Mouse (Mus musculus) CH12.LX (cell line): ENCODE data around the gene Coro6. TPM values are rescaled to one million over a fixed set of nuclear protein-coding genes. Genes with fewer than 3 reads are reported as not detected.
A peak's percentile ranks its signal among the peaks of the same experiment; 100 is the strongest.

ENCODE experiments used
- DNase-seq: peaks from one replicate; pipeline ENCODE4 v3.0.0-alpha.2; 2013; ENCODE audit errors: extremely low read depth
- H3K27ac ChIP-seq: 2 replicates; pipeline ENCODE4 v1.5.1; 2012; ENCODE audit warnings: low read depth, mild to moderate bottlenecking, control low read depth, moderate library complexity; ENCODE audit not compliant: insufficient read depth
- H3K27me3 ChIP-seq: replicated peaks from 2 replicates; pipeline ENCODE3; 2012; ENCODE audit warnings: inconsistent platforms
- H3K36me3 ChIP-seq, 2 experiments: replicated peaks in 1 of 2; 2 replicates each; pipeline versions ENCODE3 to v1.6.1; 2012; ENCODE audit warnings: inconsistent platforms in 1 of 2, low read length in 1 of 2, mild to moderate bottlenecking in 1 of 2, mixed read lengths in 1 of 2, moderate library complexity in 1 of 2; ENCODE audit not compliant: control insufficient read depth in 1 of 2, insufficient read depth in 1 of 2
- H3K4me1 ChIP-seq, 2 experiments: 2 replicates each; pipeline ENCODE4 v1.6.1; 2012; ENCODE audit warnings: inconsistent platforms in 1 of 2, moderate library complexity in 1 of 2; ENCODE audit not compliant: insufficient read depth in 2 of 2, control insufficient read depth in 1 of 2
- H3K4me2 ChIP-seq: 2 replicates; pipeline ENCODE4 v1.6.1; 2012; ENCODE audit warnings: low read depth, mild to moderate bottlenecking, control low read depth; ENCODE audit not compliant: poor library complexity, insufficient read depth, severe bottlenecking
- H3K4me3 ChIP-seq, 3 experiments: fragments of 150-350 bp in 1 of 3; sonication (generic) in 1 of 3; replicated peaks in 1 of 3; 2 replicates each; pipeline versions ENCODE3 to v1.5.1; 2011 to 2012; ENCODE audit warnings: low read depth in 2 of 3, low read length in 2 of 3, mild to moderate bottlenecking in 2 of 3, moderate library complexity in 2 of 3, control low read depth in 1 of 3, improper control_type of control experiment in 1 of 3, inconsistent platforms in 1 of 3, mixed read lengths in 1 of 3; ENCODE audit not compliant: poor library complexity in 1 of 3
- H3K79me2 ChIP-seq: replicated peaks from 2 replicates; pipeline ENCODE4 v1.6.1; 2012; ENCODE audit warnings: mild to moderate bottlenecking, moderate library complexity; ENCODE audit not compliant: control insufficient read depth, poor library complexity, insufficient read depth, severe bottlenecking; ENCODE audit errors: extremely low read depth
- H3K9ac ChIP-seq: 2 replicates; pipeline ENCODE4 v1.6.1; 2012; ENCODE audit warnings: low read depth, mild to moderate bottlenecking, control low read depth, moderate library complexity; ENCODE audit not compliant: insufficient read depth
- H3K9me3 ChIP-seq: replicated peaks from 2 replicates; pipeline ENCODE3; 2012; ENCODE audit warnings: low read length, inconsistent platforms, mixed read lengths
- BHLHE40 ChIP-seq: IDR thresholded peaks from 2 replicates; pipeline ENCODE4 v1.6.1; 2011; ENCODE audit warnings: mild to moderate bottlenecking, low read depth, low read length, improper control_type of control experiment
- CHD2 ChIP-seq: IDR thresholded peaks from 2 replicates; pipeline ENCODE4 v1.6.1; 2011; ENCODE audit warnings: low read length, improper control_type of control experiment
- ELF1 ChIP-seq: IDR thresholded peaks from 2 replicates; pipeline ENCODE4 v1.6.1; 2014; ENCODE audit warnings: low read depth, mild to moderate bottlenecking, inconsistent platforms, low read length, improper control_type of control experiment
- EP300 ChIP-seq: IDR thresholded peaks from 2 replicates; pipeline ENCODE4 v1.6.1; 2011; ENCODE audit warnings: low read length, improper control_type of control experiment
- IRF4 ChIP-seq: IDR thresholded peaks from 2 replicates; pipeline ENCODE4 v1.6.1; 2014; ENCODE audit warnings: low read depth, mild to moderate bottlenecking, inconsistent platforms, low read length, improper control_type of control experiment
- JUND ChIP-seq: conservative IDR thresholded peaks from 2 replicates; pipeline ENCODE4 v1.6.1; 2011; ENCODE audit warnings: low read depth, low read length, improper control_type of control experiment
- KAT2A ChIP-seq: IDR thresholded peaks from 2 replicates; pipeline ENCODE4 v1.6.1; 2012; ENCODE audit warnings: low read length, improper control_type of control experiment, inconsistent platforms; ENCODE audit not compliant: insufficient replicate concordance
- MAX ChIP-seq: IDR thresholded peaks from 2 replicates; pipeline ENCODE4 v1.6.1; 2011; ENCODE audit warnings: low read length, improper control_type of control experiment
- MEF2A ChIP-seq: IDR thresholded peaks from 2 replicates; pipeline ENCODE4 v1.6.1; 2014; ENCODE audit warnings: low read depth, mild to moderate bottlenecking, inconsistent platforms, low read length, improper control_type of control experiment, borderline replicate concordance
- MXI1 ChIP-seq: IDR thresholded peaks from 2 replicates; pipeline ENCODE4 v1.6.1; 2011; ENCODE audit warnings: mild to moderate bottlenecking, low read depth, low read length, improper control_type of control experiment
- MYC ChIP-seq: IDR thresholded peaks from 2 replicates; pipeline ENCODE4 v1.6.1; 2011; ENCODE audit warnings: low read depth, mild to moderate bottlenecking, improper control_type of control experiment, low read length
- NELFE ChIP-seq: IDR thresholded peaks from 2 replicates; pipeline ENCODE4 v1.6.1; 2011; ENCODE audit warnings: low read depth, low read length, improper control_type of control experiment
- NRF1 ChIP-seq: IDR thresholded peaks from 2 replicates; pipeline ENCODE4 v1.6.1; 2014; ENCODE audit warnings: low read depth, mild to moderate bottlenecking, inconsistent platforms, low read length, improper control_type of control experiment, moderate library complexity
- POLR2A ChIP-seq: IDR thresholded peaks from 2 replicates; pipeline ENCODE4 v1.6.1; 2011; ENCODE audit warnings: low read depth, mild to moderate bottlenecking, improper control_type of control experiment, low read length
- RAD21 ChIP-seq: IDR thresholded peaks from 2 replicates; pipeline ENCODE4 v1.6.1; 2011; ENCODE audit warnings: low read depth, mild to moderate bottlenecking, low read length, improper control_type of control experiment, moderate library complexity
- RCOR1 ChIP-seq: conservative IDR thresholded peaks from 2 replicates; pipeline ENCODE4 v1.6.1; 2012; ENCODE audit warnings: low read depth, mild to moderate bottlenecking, inconsistent platforms, low read length, improper control_type of control experiment
- TBP ChIP-seq: conservative IDR thresholded peaks from 2 replicates; pipeline ENCODE4 v1.6.1; 2011; ENCODE audit warnings: low read depth, low read length, improper control_type of control experiment
- TCF12 ChIP-seq: IDR thresholded peaks from 2 replicates; pipeline ENCODE4 v1.6.1; 2014; ENCODE audit warnings: low read depth, mild to moderate bottlenecking, inconsistent platforms, low read length, improper control_type of control experiment
- UBTF ChIP-seq: IDR thresholded peaks from 2 replicates; pipeline ENCODE4 v1.6.1; 2012; ENCODE audit warnings: low read depth, mild to moderate bottlenecking, inconsistent platforms, low read length, improper control_type of control experiment, moderate library complexity
- USF1 ChIP-seq: IDR thresholded peaks from 2 replicates; pipeline ENCODE4 v1.6.1; 2014; ENCODE audit warnings: low read depth, mild to moderate bottlenecking, inconsistent platforms, low read length, improper control_type of control experiment
- USF2 ChIP-seq: conservative IDR thresholded peaks from 2 replicates; pipeline ENCODE4 v1.6.1; 2011; ENCODE audit warnings: low read depth, low read length, improper control_type of control experiment
- ZC3H11A ChIP-seq: IDR thresholded peaks from 2 replicates; pipeline ENCODE4 v1.6.1; 2012; ENCODE audit warnings: low read depth, mild to moderate bottlenecking, inconsistent platforms, low read length, improper control_type of control experiment
- ZMIZ1 ChIP-seq: IDR thresholded peaks from 2 replicates; pipeline ENCODE4 v1.6.1; 2012; ENCODE audit warnings: low read depth, mild to moderate bottlenecking, inconsistent platforms, low read length, improper control_type of control experiment
- dilution Hi-C: fragments of 300-500 bp; cut with MboI; formaldehyde crosslinking; loops from 2 replicates; pipeline ENCODE4 v1.14.3; 2020; ENCODE audit warnings: low sequenced_read_pairs; ENCODE audit not compliant: extremely low pct_unique_long_range_greater_than_20kb, extremely low pct_ligation_motif_present
- in situ Hi-C: fragments of 300-500 bp; cut with MboI; formaldehyde crosslinking; loops from 3 replicates; pipeline ENCODE4 v1.14.3; 2019; ENCODE audit warnings: low sequenced_read_pairs, low pct_ligation_motif_present, low pct_unique_long_range_greater_than_20kb, mixed read lengths
- polyA plus RNA-seq: library from polyadenylated mRNA; unstranded; fragments of >175 nt; gene quantifications from 2 replicates; pipeline ENCODE4 v1.2.1, GENCODE M21; 2012; ENCODE audit warnings: low read depth; ENCODE audit not compliant: insufficient read length
- total RNA-seq, 2 experiments: library from RNA; depleted of rRNA; stranded (reverse); fragments of 300-350 nt in 1 of 2; fragments of >200 nt in 1 of 2; gene quantifications; 2 replicates each; pipeline ENCODE4 v1.2.3; 2012 to 2014

The Coro6 gene
- total and polyA plus RNA-seq, 3 experiments = 0.25 to 0.39 TPM; not detected in 1

- Histone ChIP-seq H3K27ac (no peak overlapping the region), H3K9ac (peak overlapping the region; percentile 53), H3K4me3 (peak overlapping the region; percentile 64 to 72 (median 67)), H3K79me2 (no peaks in the 10 kb centered on the region), H3K27me3 (no peaks in the 10 kb centered on the region), H3K4me2 (peak overlapping the region; percentile 65), H3K9me3 (peaks cover 12% of the 10 kb centered on the region), H3K36me3 (peaks cover 0 to 31% of the 10 kb centered on the region in 2 experiments), H3K4me1 (peaks cover 12 to 47% of the 10 kb centered on the region in 2 experiments)
- dilution Hi-C loops (no loop called here), in situ Hi-C loops (loop anchor here (10.0 kb wide), 1 partner anchor 281 kb away; no protein-coding TSS in a partner anchor)
- TF ChIP-seq USF1 (no peak), IRF4 (no peak), EP300 (no peak), ZC3H11A (no peak), MYC (no peak), MAX (no peak), BHLHE40 (no peak), UBTF (no peak), RAD21 (no peak), MEF2A (no peak), JUND (no peak), RCOR1 (no peak)
- no peak for DNase-seq
Observed at GRCm38 (mm10) chr11:77513811-77514170, 51.6 kb downstream of the Coro6 start.

GRCm38 (mm10) chr11:77514281-77514831, 52.1 kb downstream of the Coro6 start:
- dilution Hi-C loops = no loop called here
- Histone ChIP-seq H3K9ac (no peak overlapping the region), H3K9me3 (peaks cover 12% of the 10 kb centered on the region), H3K4me3 (no peak overlapping the region), H3K36me3 (peaks cover 0 to 26% of the 10 kb centered on the region in 2 experiments), H3K4me2 (peak overlapping the region; percentile 24), H3K4me1 (peaks cover 18 to 50% of the 10 kb centered on the region in 2 experiments), H3K27ac (no peak overlapping the region), H3K79me2 (no peaks in the 10 kb centered on the region), H3K27me3 (no peaks in the 10 kb centered on the region)
- in situ Hi-C loops = loop anchor here (10.0 kb wide), 1 partner anchor 280 kb away; no protein-coding TSS in a partner anchor
- TF ChIP-seq RCOR1 (no peak), EP300 (no peak), KAT2A (no peak), TCF12 (no peak), USF2 (no peak), MYC (no peak), USF1 (no peak), MXI1 (no peak), NELFE (no peak), ZC3H11A (no peak), MAX (no peak), POLR2A (no peak), ELF1 (no peak), TBP (no peak), CHD2 (no peak), NRF1 (no peak), BHLHE40 (no peak), ZMIZ1 (no peak), IRF4 (no peak), UBTF (no peak)
- no peak for DNase-seq
